Mouse (Mus musculus): Measurements from ENCODE around the gene Dock10. TPM values are rescaled to one million over a fixed set of nuclear protein-coding genes. Genes with fewer than 3 reads are reported as not detected.

Dock10 gene
- polyA plus RNA-seq, 1 experiment: 23.4 TPM

- Histone ChIP-seq H3K27ac (ENCODE audit: control insufficient read depth, insufficient read depth, low read depth, low read length, poor library complexity) (no peak overlapping the region), H3K4me1 (ENCODE audit: control insufficient read depth, insufficient read depth, low read length) (no peaks in the 10 kb centered on the region; the same call in 1 of the 2 replicates), H3K4me3 (replicated peaks; ENCODE audit: control insufficient read depth, low read depth, low read length) (no peak overlapping the region)
- TF ChIP-seq POLR2A (IDR thresholded peaks at IDR 0.05; ENCODE audit: borderline replicate concordance, control insufficient read depth, low read depth, low read length): no peak
- no peak for TF ChIP-seq CTCF (IDR thresholded peaks at IDR 0.05; ENCODE audit: control insufficient read depth, insufficient read depth, low read length)
Observed at GRCm38 (mm10) chr1:80628054-80628453, 130.3 kb downstream of the Dock10 start.

DNA sequence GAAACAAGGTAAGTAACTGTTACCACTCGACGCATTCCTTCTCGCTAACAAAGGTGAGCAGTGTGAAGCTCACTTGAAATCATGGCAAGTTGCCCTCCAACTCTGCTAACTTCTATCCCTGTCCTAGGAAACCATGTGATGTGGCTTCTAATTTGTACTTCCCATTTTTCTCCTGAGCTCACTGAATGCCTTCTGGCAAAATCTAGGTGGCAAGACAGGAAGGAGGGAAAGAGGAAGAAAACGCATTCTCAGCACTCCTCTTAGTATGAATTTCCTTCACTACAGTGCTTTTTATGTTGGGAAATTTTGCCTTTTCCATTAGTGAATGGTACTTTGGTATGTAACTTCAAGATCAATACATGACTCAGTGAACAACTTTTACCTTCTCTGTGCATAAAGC is 131.5 kb downstream of the Dock10 start:
- Histone ChIP-seq H3K4me1 (ENCODE audit: control insufficient read depth, insufficient read depth, low read length) (no peaks in the 10 kb centered on the region; the same call in 1 of the 2 replicates), H3K27ac (ENCODE audit: control insufficient read depth, insufficient read depth, low read depth, low read length, poor library complexity) (no peak overlapping the region), H3K4me3 (replicated peaks; ENCODE audit: control insufficient read depth, low read depth, low read length) (no peak overlapping the region)
- no peak for TF ChIP-seq CTCF (IDR thresholded peaks at IDR 0.05; ENCODE audit: control insufficient read depth, insufficient read depth, low read length)
- TF ChIP-seq POLR2A (IDR thresholded peaks at IDR 0.05; ENCODE audit: borderline replicate concordance, control insufficient read depth, low read depth, low read length): no peak
- WGBS: 71% methylated on average over 4 of the region's 4 CpGs

DNA sequence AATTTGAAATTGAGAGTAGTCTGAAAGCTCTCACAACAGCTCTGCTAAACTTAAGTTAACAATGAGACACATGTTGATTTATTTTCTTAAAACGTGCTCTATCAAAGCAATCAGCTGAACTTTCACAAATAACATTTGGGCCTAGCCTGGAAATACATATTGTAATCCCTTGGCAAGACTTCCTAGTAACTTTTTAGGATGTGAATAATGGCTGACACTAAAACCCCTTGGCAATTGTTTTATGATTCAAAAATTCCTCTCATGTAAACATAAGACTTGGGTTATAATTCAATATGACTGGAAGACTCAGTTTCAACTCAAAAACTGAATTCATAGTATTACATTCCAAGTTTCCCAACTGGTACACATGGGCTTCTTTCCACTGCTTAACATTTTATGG is 133.0 kb downstream of the Dock10 start:
- WGBS: 69% methylated on average over 1 of the region's 1 CpGs
- Histone ChIP-seq H3K27ac (ENCODE audit: control insufficient read depth, insufficient read depth, low read depth, low read length, poor library complexity) (no peak overlapping the region), H3K4me3 (replicated peaks; ENCODE audit: control insufficient read depth, low read depth, low read length) (no peak overlapping the region), H3K4me1 (ENCODE audit: control insufficient read depth, insufficient read depth, low read length) (no peaks in the 10 kb centered on the region; the same call in 1 of the 2 replicates)
- TF ChIP-seq CTCF (IDR thresholded peaks at IDR 0.05; ENCODE audit: control insufficient read depth, insufficient read depth, low read length) (no peak), POLR2A (IDR thresholded peaks at IDR 0.05; ENCODE audit: borderline replicate concordance, control insufficient read depth, low read depth, low read length) (no peak)

DNA sequence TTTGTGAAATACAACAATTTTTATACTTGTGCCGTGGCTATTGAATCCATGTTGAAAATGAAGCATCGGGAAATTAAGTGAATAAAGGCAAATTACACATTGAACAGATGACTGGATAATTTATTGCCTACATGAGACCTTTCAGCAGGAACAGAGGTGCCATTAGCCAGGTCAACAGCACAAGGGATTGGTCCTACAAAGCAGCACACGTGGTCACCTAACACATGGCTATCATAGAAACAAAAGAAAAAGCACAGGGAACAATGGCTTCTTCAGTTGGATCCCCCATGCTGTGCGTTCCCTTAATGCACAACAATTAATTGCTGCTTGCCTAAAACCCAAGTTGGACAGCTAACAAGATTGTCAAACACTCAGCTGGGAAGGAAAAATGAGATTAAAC is 133.8 kb downstream of the Dock10 start:
- 92% methylated on average over 4 of the region's 4 CpGs for WGBS
- H3K4me3 ChIP-seq (replicated peaks; ENCODE audit: control insufficient read depth, low read depth, low read length): no peak overlapping the region
- TF ChIP-seq POLR2A (IDR thresholded peaks at IDR 0.05; ENCODE audit: borderline replicate concordance, control insufficient read depth, low read depth, low read length) (no peak), CTCF (IDR thresholded peaks at IDR 0.05; ENCODE audit: control insufficient read depth, insufficient read depth, low read length) (no peak)

GRCm38 (mm10) chr1:80622646-80623045 is 135.7 kb downstream of the Dock10 start:
- Histone ChIP-seq H3K4me1 (ENCODE audit: control insufficient read depth, insufficient read depth, low read length) (no peaks in the 10 kb centered on the region; the same call in 1 of the 2 replicates), H3K27ac (ENCODE audit: control insufficient read depth, insufficient read depth, low read depth, low read length, poor library complexity) (no peak overlapping the region), H3K4me3 (replicated peaks; ENCODE audit: control insufficient read depth, low read depth, low read length) (no peak overlapping the region)
- TF ChIP-seq POLR2A (IDR thresholded peaks at IDR 0.05; ENCODE audit: borderline replicate concordance, control insufficient read depth, low read depth, low read length) (no peak), CTCF (IDR thresholded peaks at IDR 0.05; ENCODE audit: control insufficient read depth, insufficient read depth, low read length) (no peak)
- 77% methylated on average over 1 of the region's 1 CpGs for WGBS

More for the DNA sequence above, 133.8 kb downstream of the Dock10 start:
- H3K27ac ChIP-seq (ENCODE audit: control insufficient read depth, insufficient read depth, low read depth, low read length, poor library complexity): no peak overlapping the region
- H3K4me1 ChIP-seq (ENCODE audit: control insufficient read depth, insufficient read depth, low read length): no peaks in the 10 kb centered on the region; the same call in 1 of the 2 replicates

DNA sequence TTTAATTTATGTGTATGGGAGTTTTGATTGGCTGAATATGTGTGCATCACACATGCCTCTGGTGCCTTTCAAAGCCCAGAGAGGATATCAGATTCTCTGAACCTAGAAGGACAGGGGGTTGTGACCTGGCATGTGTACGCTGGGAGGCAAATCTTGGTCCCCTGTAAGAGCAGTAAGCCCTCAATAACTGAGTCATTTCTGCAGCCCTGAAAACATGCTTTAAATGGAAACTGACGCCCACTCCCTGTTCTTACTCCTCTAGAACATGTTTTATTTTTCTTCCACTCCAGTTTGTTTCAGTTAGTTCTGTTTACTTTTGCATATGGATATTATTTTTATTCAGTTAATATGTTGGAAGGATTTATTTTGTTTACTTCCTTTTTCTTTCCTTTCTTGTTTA is 139.2 kb downstream of the Dock10 start:
- no peak for TF ChIP-seq POLR2A (IDR thresholded peaks at IDR 0.05; ENCODE audit: borderline replicate concordance, control insufficient read depth, low read depth, low read length)
- TF ChIP-seq CTCF (IDR thresholded peaks at IDR 0.05; ENCODE audit: control insufficient read depth, insufficient read depth, low read length): no peak
- H3K27ac ChIP-seq (ENCODE audit: control insufficient read depth, insufficient read depth, low read depth, low read length, poor library complexity): no peak overlapping the region
- H3K4me1 ChIP-seq (ENCODE audit: control insufficient read depth, insufficient read depth, low read length): peaks cover 2% of the 10 kb centered on the region; the same call in 1 of the 2 replicates
- 88% methylated on average over 2 of the region's 2 CpGs for WGBS
- H3K4me3 ChIP-seq (replicated peaks; ENCODE audit: control insufficient read depth, low read depth, low read length): no peak overlapping the region

DNA sequence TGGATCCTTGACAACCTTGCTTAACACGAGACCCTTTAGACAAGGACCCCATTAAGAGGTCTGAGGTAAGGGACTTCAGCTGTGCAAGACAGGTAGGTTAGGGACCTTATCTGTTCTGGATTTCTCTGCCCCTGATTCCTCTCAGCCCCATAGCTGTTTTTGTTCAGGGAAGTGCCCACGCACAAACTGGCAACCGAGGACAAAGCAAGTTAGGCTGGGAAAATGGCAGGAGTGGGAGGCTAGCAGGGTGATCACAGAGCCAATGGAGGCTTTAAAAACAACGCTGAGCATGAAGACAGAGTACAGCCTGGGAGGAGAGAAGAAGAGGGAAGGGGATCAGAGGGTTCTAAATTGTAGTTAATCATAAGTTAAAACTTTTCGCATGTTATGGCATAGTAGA is 141.7 kb downstream of the Dock10 start:
- TF ChIP-seq CTCF (IDR thresholded peaks at IDR 0.05; ENCODE audit: control insufficient read depth, insufficient read depth, low read length) (no peak), POLR2A (IDR thresholded peaks at IDR 0.05; ENCODE audit: borderline replicate concordance, control insufficient read depth, low read depth, low read length) (no peak)
- WGBS: 90% methylated on average over 5 of the region's 5 CpGs
- Histone ChIP-seq H3K4me1 (ENCODE audit: control insufficient read depth, insufficient read depth, low read length) (peaks cover 7% of the 10 kb centered on the region), H3K4me3 (replicated peaks; ENCODE audit: control insufficient read depth, low read depth, low read length) (no peak overlapping the region), H3K27ac (ENCODE audit: control insufficient read depth, insufficient read depth, low read depth, low read length, poor library complexity) (no peak overlapping the region)

DNA sequence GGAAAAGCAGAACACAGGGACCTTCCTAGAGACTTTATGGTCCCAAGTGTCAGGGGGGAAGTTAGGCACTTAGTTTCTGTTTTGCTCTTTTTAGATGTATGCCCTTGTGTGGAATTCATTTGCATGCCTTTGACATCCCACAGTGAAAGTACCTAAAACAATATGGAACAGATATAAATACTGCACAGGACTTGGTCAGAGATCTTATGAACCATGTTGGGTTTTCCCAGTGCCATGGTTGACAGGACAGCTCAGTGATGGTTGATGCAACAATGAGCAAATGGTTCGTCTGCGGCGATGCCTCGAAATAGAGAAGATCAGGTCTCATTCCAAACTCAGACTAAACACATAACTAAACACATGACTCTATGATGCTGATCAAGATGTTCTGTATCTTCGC is 143.6 kb downstream of the Dock10 start:
- no peak for TF ChIP-seq CTCF (IDR thresholded peaks at IDR 0.05; ENCODE audit: control insufficient read depth, insufficient read depth, low read length)
- TF ChIP-seq POLR2A (IDR thresholded peaks at IDR 0.05; ENCODE audit: borderline replicate concordance, control insufficient read depth, low read depth, low read length): no peak

More for the DNA sequence above, 143.6 kb downstream of the Dock10 start:
- no peak overlapping the region for H3K27ac ChIP-seq (ENCODE audit: control insufficient read depth, insufficient read depth, low read depth, low read length, poor library complexity)
- WGBS: 92% methylated on average over 5 of the region's 5 CpGs
- no peak overlapping the region for H3K4me3 ChIP-seq (replicated peaks; ENCODE audit: control insufficient read depth, low read depth, low read length)
- peaks cover 7% of the 10 kb centered on the region for H3K4me1 ChIP-seq (ENCODE audit: control insufficient read depth, insufficient read depth, low read length)
